Mouse (Mus musculus): ENCODE results near the gene Opn1sw.

GRCm38 (mm10) chr6:29351613-29352012 is 36.7 kb downstream of the Opn1sw start:
- TF ChIP-seq CTCF (IDR thresholded peaks at IDR 0.05; ENCODE audit: borderline replicate concordance, insufficient read depth, low read depth, low read length) (no peak), POLR2A (IDR thresholded peaks at IDR 0.05; ENCODE audit: borderline replicate concordance, insufficient read depth, low read length) (no peak)
